Mouse (Mus musculus): ENCODE results near the gene Gm8994. TPM values are rescaled to one million over a fixed set of nuclear protein-coding genes. Genes with fewer than 3 reads are reported as not detected.
"Not testable (repeated sequence)": the region's sequence is repeated elsewhere in the genome, so short reads cannot be mapped to it uniquely, and the experiment has no call there.

Gene Gm8994
- polyA plus RNA-seq, 1 experiment from 2014 or later: not detected

- not testable (repeated sequence) for H3K4me1 ChIP-seq; H3K36me3 ChIP-seq; H3K9me3 ChIP-seq; H3K9ac ChIP-seq; H3K4me3 ChIP-seq; H3K27ac ChIP-seq; H3K27me3 ChIP-seq (replicated peaks); ATAC-seq (ENCODE audit: low FRiP score, low read depth); H3K4me2 ChIP-seq (replicated peaks)
- WGBS: 98% methylated on average over 26 of the region's 26 CpGs
Measured at GRCm38 (mm10) chr6:136328416-136328815, 1.1 kb downstream of the Gm8994 start.

GRCm38 (mm10) chr6:136340669-136341068 lies 13.3 kb downstream of the Gm8994 start:
- H3K27me3 ChIP-seq (replicated peaks): no peaks in the 10 kb centered on the region
- no peak overlapping the region for H3K27ac ChIP-seq
- H3K4me3 ChIP-seq: no peak overlapping the region
- WGBS: 80% methylated on average over 5 of the region's 5 CpGs
- no peak for ATAC-seq (ENCODE audit: low FRiP score, low read depth)
- H3K4me2 ChIP-seq (replicated peaks): no peak overlapping the region
- no peaks in the 10 kb centered on the region for H3K9me3 ChIP-seq
- no peak overlapping the region for H3K9ac ChIP-seq
- H3K4me1 ChIP-seq: no peaks in the 10 kb centered on the region
- no peaks in the 10 kb centered on the region for H3K36me3 ChIP-seq

- no peaks in the 10 kb centered on the region for H3K27me3 ChIP-seq (replicated peaks)
- H3K36me3 ChIP-seq: no peaks in the 10 kb centered on the region
- 95% methylated on average over 1 of the region's 1 CpGs for WGBS
- H3K27ac ChIP-seq: no peak overlapping the region
- no peak for ATAC-seq (ENCODE audit: low FRiP score, low read depth)
- no peak overlapping the region for H3K4me2 ChIP-seq (replicated peaks)
- no peak overlapping the region for H3K9ac ChIP-seq
- H3K4me1 ChIP-seq: no peaks in the 10 kb centered on the region
- H3K9me3 ChIP-seq: no peaks in the 10 kb centered on the region
- H3K4me3 ChIP-seq: no peak overlapping the region
Measured at GRCm38 (mm10) chr6:136341093-136341492, 13.8 kb downstream of the Gm8994 start.

GRCm38 (mm10) chr6:136343868-136344267 lies 16.5 kb downstream of the Gm8994 start:
- 91% methylated on average over 7 of the region's 7 CpGs for WGBS
- Histone ChIP-seq H3K4me2 (replicated peaks) (no peak overlapping the region), H3K9ac (no peak overlapping the region), H3K27me3 (replicated peaks) (no peaks in the 10 kb centered on the region), H3K36me3 (no peaks in the 10 kb centered on the region), H3K4me3 (no peak overlapping the region), H3K27ac (no peak overlapping the region), H3K9me3 (no peaks in the 10 kb centered on the region), H3K4me1 (no peaks in the 10 kb centered on the region)
- ATAC-seq (ENCODE audit: low FRiP score, low read depth): no peak

GRCm38 (mm10) chr6:136345034-136345433 lies 17.7 kb downstream of the Gm8994 start:
- no peaks in the 10 kb centered on the region for H3K36me3 ChIP-seq
- ATAC-seq (ENCODE audit: low FRiP score, low read depth): no peak
- H3K4me1 ChIP-seq: no peaks in the 10 kb centered on the region
- WGBS: 91% methylated on average over 6 of the region's 6 CpGs
- H3K27me3 ChIP-seq (replicated peaks): no peaks in the 10 kb centered on the region
- H3K27ac ChIP-seq: no peak overlapping the region
- H3K4me3 ChIP-seq: no peak overlapping the region
- no peak overlapping the region for H3K9ac ChIP-seq
- H3K9me3 ChIP-seq: no peaks in the 10 kb centered on the region
- H3K4me2 ChIP-seq (replicated peaks): no peak overlapping the region

GRCm38 (mm10) chr6:136345641-136346040 lies 18.3 kb downstream of the Gm8994 start:
- H3K9me3 ChIP-seq: no peaks in the 10 kb centered on the region
- H3K9ac ChIP-seq: no peak overlapping the region
- H3K4me2 ChIP-seq (replicated peaks): no peak overlapping the region
- no peak overlapping the region for H3K27ac ChIP-seq
- H3K4me3 ChIP-seq: no peak overlapping the region
- no peaks in the 10 kb centered on the region for H3K27me3 ChIP-seq (replicated peaks)
- ATAC-seq (ENCODE audit: low FRiP score, low read depth): no peak
- H3K36me3 ChIP-seq: no peaks in the 10 kb centered on the region
- WGBS: 88% methylated on average over 7 of the region's 7 CpGs
- no peaks in the 10 kb centered on the region for H3K4me1 ChIP-seq

GRCm38 (mm10) chr6:136347053-136347452 lies 19.7 kb downstream of the Gm8994 start:
- ATAC-seq (ENCODE audit: low FRiP score, low read depth): no peak
- H3K36me3 ChIP-seq: no peaks in the 10 kb centered on the region
- 47% methylated on average over 5 of the region's 5 CpGs for WGBS

GRCm38 (mm10) chr6:136347631-136348030 lies 20.3 kb downstream of the Gm8994 start:
- no peak for ATAC-seq (ENCODE audit: low FRiP score, low read depth)
- H3K4me2 ChIP-seq (replicated peaks): no peak overlapping the region
- no peaks in the 10 kb centered on the region for H3K27me3 ChIP-seq (replicated peaks)
- H3K4me3 ChIP-seq: no peak overlapping the region
- H3K9me3 ChIP-seq: no peaks in the 10 kb centered on the region
- H3K9ac ChIP-seq: no peak overlapping the region
- H3K36me3 ChIP-seq: no peaks in the 10 kb centered on the region
- no peak overlapping the region for H3K27ac ChIP-seq
- WGBS: 64% methylated on average over 9 of the region's 9 CpGs
- H3K4me1 ChIP-seq: no peaks in the 10 kb centered on the region

More at GRCm38 (mm10) chr6:136347053-136347452, 19.7 kb downstream of the Gm8994 start:
- no peak overlapping the region for H3K4me3 ChIP-seq
- H3K27ac ChIP-seq: no peak overlapping the region
- H3K9me3 ChIP-seq: no peaks in the 10 kb centered on the region
- no peaks in the 10 kb centered on the region for H3K27me3 ChIP-seq (replicated peaks)
- H3K9ac ChIP-seq: no peak overlapping the region
- no peak overlapping the region for H3K4me2 ChIP-seq (replicated peaks)
- H3K4me1 ChIP-seq: no peaks in the 10 kb centered on the region

- no peak overlapping the region for H3K27ac ChIP-seq
- WGBS: 42% methylated on average over 11 of the region's 11 CpGs
Measured at GRCm38 (mm10) chr6:136353399-136354184, 26.3 kb downstream of the Gm8994 start.

GRCm38 (mm10) chr6:136358471-136358870 lies 31.1 kb downstream of the Gm8994 start:
- Histone ChIP-seq H3K4me1 (no peaks in the 10 kb centered on the region), H3K9ac (no peak overlapping the region), H3K27me3 (replicated peaks) (no peaks in the 10 kb centered on the region), H3K36me3 (no peaks in the 10 kb centered on the region), H3K9me3 (no peaks in the 10 kb centered on the region), H3K4me3 (no peak overlapping the region), H3K27ac (no peak overlapping the region), H3K4me2 (replicated peaks) (no peak overlapping the region)
- WGBS: 81% methylated on average over 5 of the region's 5 CpGs
- ATAC-seq (ENCODE audit: low FRiP score, low read depth): no peak

More at GRCm38 (mm10) chr6:136353399-136354184, 26.3 kb downstream of the Gm8994 start:
- no peaks in the 10 kb centered on the region for H3K36me3 ChIP-seq
- no peaks in the 10 kb centered on the region for H3K4me1 ChIP-seq
- peak; percentile 37; the same call in 1 of the 2 replicates for ATAC-seq (ENCODE audit: low FRiP score, low read depth)
- H3K4me2 ChIP-seq (replicated peaks): no peak overlapping the region
- H3K4me3 ChIP-seq: no peak overlapping the region
- no peaks in the 10 kb centered on the region for H3K9me3 ChIP-seq
- H3K27me3 ChIP-seq (replicated peaks): no peaks in the 10 kb centered on the region
- H3K9ac ChIP-seq: no peak overlapping the region

GRCm38 (mm10) chr6:136363313-136363712 lies 36.0 kb downstream of the Gm8994 start:
- Histone ChIP-seq H3K4me3 (no peak overlapping the region), H3K27ac (no peak overlapping the region), H3K27me3 (replicated peaks) (no peaks in the 10 kb centered on the region), H3K9me3 (no peaks in the 10 kb centered on the region), H3K4me2 (replicated peaks) (no peak overlapping the region), H3K36me3 (no peaks in the 10 kb centered on the region), H3K4me1 (no peaks in the 10 kb centered on the region), H3K9ac (no peak overlapping the region)
- 87% methylated on average over 8 of the region's 8 CpGs for WGBS
- no peak for ATAC-seq (ENCODE audit: low FRiP score, low read depth)

GRCm38 (mm10) chr6:136364008-136364407 lies 36.7 kb downstream of the Gm8994 start:
- Histone ChIP-seq H3K36me3 (no peaks in the 10 kb centered on the region), H3K4me3 (no peak overlapping the region), H3K4me2 (replicated peaks) (no peak overlapping the region), H3K27ac (no peak overlapping the region), H3K9me3 (no peaks in the 10 kb centered on the region), H3K4me1 (no peaks in the 10 kb centered on the region), H3K9ac (no peak overlapping the region), H3K27me3 (replicated peaks) (no peaks in the 10 kb centered on the region)
- no peak for ATAC-seq (ENCODE audit: low FRiP score, low read depth)
- WGBS: 79% methylated on average over 4 of the region's 4 CpGs
